Mouse (Mus musculus): ENCODE results near the gene Abi3bp. TPM values are rescaled to one million over a fixed set of nuclear protein-coding genes. Genes with fewer than 3 reads are reported as not detected.

The Abi3bp gene
- total and polyA plus RNA-seq, 2 experiments from 2014 or later: 0.16 to 1.0 TPM

DNA sequence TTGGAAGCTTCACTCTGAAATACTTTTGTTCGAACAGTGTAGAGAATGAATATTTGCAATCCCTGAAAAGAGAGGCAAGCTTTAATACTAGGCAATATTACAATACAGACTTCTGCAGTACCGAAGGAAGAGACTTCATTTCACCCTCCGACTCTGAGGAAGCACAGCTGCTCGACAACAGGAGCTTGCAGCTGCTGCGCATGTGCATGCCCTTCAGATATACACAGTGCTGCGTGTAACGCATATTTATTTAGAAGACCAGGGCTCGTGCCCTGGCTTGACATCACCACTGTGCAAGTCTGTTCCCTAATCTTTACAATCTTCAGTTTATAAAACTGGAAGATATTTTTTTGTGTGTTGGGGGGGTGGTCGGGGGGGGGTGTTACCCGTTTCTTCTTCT is 247.2 kb downstream of the Abi3bp start:
- Histone ChIP-seq H3K27me3 (ENCODE audit: insufficient read depth, low read length) (no peaks in the 10 kb centered on the region), H3K36me3 (ENCODE audit: insufficient read depth, low read length) (no peaks in the 10 kb centered on the region), H3K4me2 (ENCODE audit: low read depth, low read length) (no peak overlapping the region), H3K4me3 (ENCODE audit: low read length) (no peak overlapping the region), H3K9me3 (ENCODE audit: low read length) (no peaks in the 10 kb centered on the region), H3K9ac (replicated peaks; ENCODE audit: low read length) (no peak overlapping the region), H3K27ac (no peak overlapping the region), H3K4me1 (ENCODE audit: insufficient read depth, low read length) (no peaks in the 10 kb centered on the region)
- WGBS: 74% methylated on average over 10 of the region's 10 CpGs
- no peak for TF ChIP-seq CTCF (IDR thresholded peaks at IDR 0.05; ENCODE audit: low read depth)
- DNase-seq (ENCODE audit: low spot score) (peak; percentile 1), ATAC-seq (no peak)

DNA sequence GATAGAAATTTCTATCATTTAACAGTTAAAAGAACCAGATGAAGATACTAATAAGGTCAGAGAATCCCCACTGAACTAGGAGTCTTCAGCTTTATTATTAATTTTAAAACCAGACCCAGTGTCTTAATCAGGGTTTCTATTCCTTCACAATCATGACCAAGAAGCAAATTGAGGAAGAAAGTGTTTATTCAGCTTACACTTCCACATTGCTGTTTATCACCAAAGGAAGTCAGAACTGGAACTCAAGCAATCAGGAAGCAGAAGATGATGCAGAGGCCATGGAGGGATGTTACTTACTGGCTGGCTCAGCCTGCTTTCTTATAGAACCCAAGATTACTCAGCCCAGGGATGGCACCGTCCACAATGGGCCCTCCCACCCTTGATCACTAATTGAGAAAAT is 251.4 kb downstream of the Abi3bp start:
- Histone ChIP-seq H3K9me3 (ENCODE audit: low read length) (no peaks in the 10 kb centered on the region), H3K4me2 (ENCODE audit: low read depth, low read length) (no peak overlapping the region), H3K27me3 (ENCODE audit: insufficient read depth, low read length) (no peaks in the 10 kb centered on the region), H3K9ac (replicated peaks; ENCODE audit: low read length) (no peak overlapping the region), H3K36me3 (ENCODE audit: insufficient read depth, low read length) (no peaks in the 10 kb centered on the region), H3K4me3 (ENCODE audit: low read length) (no peak overlapping the region), H3K4me1 (ENCODE audit: insufficient read depth, low read length) (no peaks in the 10 kb centered on the region), H3K27ac (no peak overlapping the region)
- DNase-seq (ENCODE audit: low spot score) (no peak), ATAC-seq (no peak)
- 26% methylated on average over 1 of the region's 1 CpGs for WGBS
- TF ChIP-seq CTCF (IDR thresholded peaks at IDR 0.05; ENCODE audit: low read depth): no peak

Other genes starting within 250 kb of the Abi3bp start
- 90.9 and 97.6 TPM in 2 replicates for gene Tfg, start 239.6 kb downstream of the Abi3bp start, total RNA-seq (2014; rRNA removed)
- gene Tfg, start 239.6 kb downstream of the Abi3bp start, polyA plus RNA-seq (2015; fragmentation: Nextera tagmentation; extraction: Ambion mirVana): 152 and 155 TPM in 2 replicates